Mouse (Mus musculus) limb, embryonic 10.5 days (tissue): ENCODE measurements around the gene Gm21746. TPM values are rescaled to one million over a fixed set of nuclear protein-coding genes. Genes with fewer than 3 reads are reported as not detected.
"Not testable (repeated sequence)": the region's sequence is repeated elsewhere in the genome, so short reads cannot be mapped to it uniquely, and the experiment has no call there.

Experiments
- DNase-seq: peaks from one replicate; pipeline ENCODE4 v3.0.0-alpha.2; 2017; ENCODE audit warnings: low spot score
- H3K27ac ChIP-seq: fragments of 300-500 bp; sonication (generic); 2 replicates; pipeline ENCODE4 v1.5.1; 2016; ENCODE audit warnings: mild to moderate bottlenecking
- H3K27me3 ChIP-seq: fragments of 300-500 bp; sonication (generic); 2 replicates; pipeline ENCODE4 v1.6.1; 2016; ENCODE audit warnings: low read depth, mild to moderate bottlenecking; ENCODE audit not compliant: poor library complexity, severe bottlenecking
- H3K36me3 ChIP-seq: fragments of 300-500 bp; sonication (generic); 2 replicates; pipeline ENCODE4 v1.6.1; 2016; ENCODE audit warnings: mild to moderate bottlenecking, moderate library complexity
- H3K4me1 ChIP-seq: fragments of 300-500 bp; sonication (generic); 2 replicates; pipeline ENCODE4 v1.6.1; 2016
- H3K4me3 ChIP-seq: fragments of 300-500 bp; sonication (generic); 2 replicates; pipeline ENCODE4 v1.5.1; 2016; ENCODE audit warnings: mild to moderate bottlenecking, moderate library complexity
- H3K9me3 ChIP-seq: fragments of 300-500 bp; sonication (generic); replicated peaks from 2 replicates; pipeline ENCODE4 v1.6.1; 2016; ENCODE audit warnings: mild to moderate bottlenecking
- WGBS: fragments of 180-500 bp; shearing (Covaris S2); methylation state at CpG from one replicate; pipeline ENCODE4 v1.1.7; 2016; 5-methylcytosine and 5-hydroxymethylcytosine counted together
- polyA plus RNA-seq: library from polyadenylated mRNA; unstranded; fragments of >200 nt; fragmentation: Nextera tagmentation; extraction: Ambion mirVana; gene quantifications from 2 replicates; pipeline ENCODE4 v1.2.1, GENCODE M21; 2016

The Gm21746 gene
- not detected in 2 replicates for polyA plus RNA-seq

GRCm38 (mm10) chrY:6237895-6238294, at the start of gene Gm21746:
TSS of gene Gm21746 (minus strand) at chrY:6237995.
- not testable (repeated sequence) for H3K4me3 ChIP-seq, H3K4me1 ChIP-seq, H3K36me3 ChIP-seq, H3K9me3 ChIP-seq, H3K27me3 ChIP-seq, DNase-seq, H3K27ac ChIP-seq
- 62% methylated on average over 2 of the region's 3 CpGs for WGBS

GRCm38 (mm10) chrY:6266798-6267197, 29.0 kb upstream of the Gm21746 start, which contains the start of gene Gm20873:
TSS of gene Gm20873 (plus strand) at chrY:6267098.
- not testable (repeated sequence) for H3K9me3 ChIP-seq, H3K4me3 ChIP-seq, H3K27ac ChIP-seq, H3K4me1 ChIP-seq, H3K27me3 ChIP-seq, DNase-seq, H3K36me3 ChIP-seq

Other genes starting within 250 kb of the Gm21746 start
- gene Gm20873, start 29.1 kb upstream of the Gm21746 start, polyA plus RNA-seq: not detected in 2 replicates